Mouse (Mus musculus): ENCODE data around the gene Dmrtc2. TPM values are rescaled to one million over a fixed set of nuclear protein-coding genes. Genes with fewer than 3 reads are reported as not detected.

The Dmrtc2 gene
- polyA plus RNA-seq, 1 experiment: not detected

DNA sequence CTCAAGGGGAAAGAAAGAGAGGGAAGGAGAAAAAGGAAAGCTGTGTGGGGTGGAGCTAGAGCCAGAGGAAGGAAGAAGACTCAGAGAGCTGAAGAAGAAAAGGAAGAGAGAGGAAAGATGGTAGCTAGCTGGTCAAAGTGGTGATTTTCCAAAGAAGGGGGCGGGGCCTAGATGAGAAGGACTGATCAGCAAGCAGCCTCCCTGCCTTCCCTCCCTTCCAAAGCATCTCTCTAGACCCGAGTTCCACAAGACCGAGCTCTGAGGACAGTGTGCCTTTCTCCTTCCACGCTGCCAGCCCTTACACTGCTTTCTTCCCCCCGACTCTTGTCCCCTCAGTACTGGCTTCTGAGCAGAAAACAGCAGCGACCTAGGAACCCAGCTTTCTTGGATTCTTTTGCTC is 5.7 kb upstream of the Dmrtc2 start:
- H3K4me3 ChIP-seq (ENCODE audit: insufficient read depth, low read length): no peak overlapping the region
- no peak overlapping the region for H3K27ac ChIP-seq (ENCODE audit: insufficient read depth, low read depth, low read length)
- H3K4me1 ChIP-seq (ENCODE audit: control insufficient read depth, insufficient read depth, low read length): no peaks in the 10 kb centered on the region
- no peak for TF ChIP-seq POLR2A (IDR thresholded peaks at IDR 0.05; ENCODE audit: borderline replicate concordance, low read depth, low read length)
- TF ChIP-seq CTCF (IDR thresholded peaks at IDR 0.05; ENCODE audit: low read depth, low read length): no peak

DNA sequence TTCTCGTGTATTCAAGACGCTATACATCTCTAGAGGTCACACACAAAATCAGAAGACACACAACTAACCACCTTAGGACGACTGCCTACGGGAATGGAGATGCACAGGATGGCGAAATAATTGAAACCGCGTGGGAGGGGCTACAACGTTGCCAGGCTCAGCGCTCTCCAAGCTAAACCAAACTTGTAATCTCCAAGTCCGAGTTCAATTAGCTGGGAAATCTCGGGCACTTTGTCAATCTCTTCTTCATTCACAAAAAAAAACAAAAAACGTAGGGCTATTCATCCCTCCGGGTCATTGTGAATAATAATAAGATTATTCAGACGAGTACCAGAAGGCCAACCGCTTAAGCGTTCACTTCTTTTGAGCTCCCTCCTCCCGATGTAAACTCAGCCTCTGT is 777 bp upstream of the Dmrtc2 start:
- Histone ChIP-seq H3K27ac (ENCODE audit: insufficient read depth, low read depth, low read length) (no peak overlapping the region), H3K4me3 (ENCODE audit: insufficient read depth, low read length) (no peak overlapping the region)

GRCm38 (mm10) chr7:24877588-24877987 is 7.7 kb downstream of the Dmrtc2 start:
- Histone ChIP-seq H3K4me3 (ENCODE audit: insufficient read depth, low read length) (no peak overlapping the region), H3K27ac (ENCODE audit: insufficient read depth, low read depth, low read length) (no peak overlapping the region), H3K4me1 (ENCODE audit: control insufficient read depth, insufficient read depth, low read length) (no peaks in the 10 kb centered on the region)
- TF ChIP-seq POLR2A (IDR thresholded peaks at IDR 0.05; ENCODE audit: borderline replicate concordance, low read depth, low read length): no peak
- TF ChIP-seq CTCF (IDR thresholded peaks at IDR 0.05; ENCODE audit: low read depth, low read length): no peak

More for the DNA sequence above, 777 bp upstream of the Dmrtc2 start:
- no peak for TF ChIP-seq CTCF (IDR thresholded peaks at IDR 0.05; ENCODE audit: low read depth, low read length)
- no peak for TF ChIP-seq POLR2A (IDR thresholded peaks at IDR 0.05; ENCODE audit: borderline replicate concordance, low read depth, low read length)
- no peaks in the 10 kb centered on the region for H3K4me1 ChIP-seq (ENCODE audit: control insufficient read depth, insufficient read depth, low read length)

GRCm38 (mm10) chr7:24879620-24880019 is 9.8 kb downstream of the Dmrtc2 start:
- Histone ChIP-seq H3K27ac (ENCODE audit: insufficient read depth, low read depth, low read length) (no peak overlapping the region), H3K4me3 (ENCODE audit: insufficient read depth, low read length) (no peak overlapping the region), H3K4me1 (ENCODE audit: control insufficient read depth, insufficient read depth, low read length) (no peaks in the 10 kb centered on the region)
- TF ChIP-seq POLR2A (IDR thresholded peaks at IDR 0.05; ENCODE audit: borderline replicate concordance, low read depth, low read length) (no peak), CTCF (IDR thresholded peaks at IDR 0.05; ENCODE audit: low read depth, low read length) (no peak)

- H3K4me3 ChIP-seq (ENCODE audit: insufficient read depth, low read length): no peak overlapping the region
- TF ChIP-seq CTCF (IDR thresholded peaks at IDR 0.05; ENCODE audit: low read depth, low read length): no peak
- TF ChIP-seq POLR2A (IDR thresholded peaks at IDR 0.05; ENCODE audit: borderline replicate concordance, low read depth, low read length): no peak
- no peak overlapping the region for H3K27ac ChIP-seq (ENCODE audit: insufficient read depth, low read depth, low read length)
- H3K4me1 ChIP-seq (ENCODE audit: control insufficient read depth, insufficient read depth, low read length): 0 out of 2 replicates have a peak, but pooled peaks cover 4% of the 10 kb centered on the region
Measured at GRCm38 (mm10) chr7:24882416-24883199, 12.8 kb downstream of the Dmrtc2 start.

- 0 out of 2 replicates have a peak, but pooled peaks cover 4% of the 10 kb centered on the region for H3K4me1 ChIP-seq (ENCODE audit: control insufficient read depth, insufficient read depth, low read length)
- peak within 1 kb of the TSS; percentile 93 for H3K27ac ChIP-seq (ENCODE audit: insufficient read depth, low read depth, low read length)
- TF ChIP-seq POLR2A (IDR thresholded peaks at IDR 0.05; ENCODE audit: borderline replicate concordance, low read depth, low read length): no peak; the same call in 1 of the 2 replicates
- no peak for TF ChIP-seq CTCF (IDR thresholded peaks at IDR 0.05; ENCODE audit: low read depth, low read length)
- peak within 1 kb of the TSS; percentile 74 for H3K4me3 ChIP-seq (ENCODE audit: insufficient read depth, low read length)
Measured at GRCm38 (mm10) chr7:24883896-24884692, 14.2 kb downstream of the Dmrtc2 start, which contains the start of gene Rps19. TSS of gene Rps19 (plus strand) at chr7:24884371.

DNA sequence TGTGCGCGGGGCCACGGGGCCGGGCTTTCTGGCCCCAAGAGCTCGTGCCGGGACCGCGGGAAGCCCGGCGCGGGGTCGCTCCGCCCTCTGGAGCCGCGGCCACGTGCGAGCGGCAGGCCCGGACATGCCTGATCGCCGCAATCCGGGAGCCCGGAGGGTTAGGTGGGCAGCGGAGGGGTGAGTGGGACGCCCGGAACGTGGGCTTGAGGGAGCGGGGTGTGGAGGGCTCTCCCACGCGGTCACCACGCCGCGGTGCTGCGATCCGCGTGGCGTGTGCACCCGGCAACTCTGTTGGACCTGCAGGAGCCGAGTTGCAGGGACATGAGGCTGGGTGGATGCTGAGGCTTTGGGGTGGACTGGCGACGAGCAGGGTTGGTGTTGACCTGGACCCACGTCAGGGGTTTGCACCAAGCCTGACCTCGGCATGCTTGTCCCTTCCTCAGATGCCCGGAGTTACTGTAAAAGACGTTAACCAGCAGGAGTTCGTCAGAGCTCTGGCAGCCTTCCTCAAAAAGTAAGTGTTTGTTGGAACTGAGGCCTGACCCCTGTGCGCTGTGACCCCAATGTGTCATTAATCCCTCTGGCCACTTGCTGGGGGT is 14.9 kb downstream of the Dmrtc2 start:
- no peak for TF ChIP-seq CTCF (IDR thresholded peaks at IDR 0.05; ENCODE audit: low read depth, low read length)
- TF ChIP-seq POLR2A (IDR thresholded peaks at IDR 0.05; ENCODE audit: borderline replicate concordance, low read depth, low read length): 0 out of 2 replicates have a peak, but pooled peaks have one; percentile 37
- Histone ChIP-seq H3K4me1 (ENCODE audit: control insufficient read depth, insufficient read depth, low read length) (0 out of 2 replicates have a peak, but pooled peaks cover 4% of the 10 kb centered on the region), H3K4me3 (ENCODE audit: insufficient read depth, low read length) (peak overlapping the region; percentile 74), H3K27ac (ENCODE audit: insufficient read depth, low read depth, low read length) (peak overlapping the region; percentile 82)

- no peak for TF ChIP-seq CTCF (IDR thresholded peaks at IDR 0.05; ENCODE audit: low read depth, low read length)
- TF ChIP-seq POLR2A (IDR thresholded peaks at IDR 0.05; ENCODE audit: borderline replicate concordance, low read depth, low read length): no peak
- peak overlapping the region; percentile 74 for H3K4me3 ChIP-seq (ENCODE audit: insufficient read depth, low read length)
- 0 out of 2 replicates have a peak, but pooled peaks cover 4% of the 10 kb centered on the region for H3K4me1 ChIP-seq (ENCODE audit: control insufficient read depth, insufficient read depth, low read length)
- H3K27ac ChIP-seq (ENCODE audit: insufficient read depth, low read depth, low read length): peak overlapping the region; percentile 82
Measured at GRCm38 (mm10) chr7:24885468-24886307, 15.8 kb downstream of the Dmrtc2 start.

DNA sequence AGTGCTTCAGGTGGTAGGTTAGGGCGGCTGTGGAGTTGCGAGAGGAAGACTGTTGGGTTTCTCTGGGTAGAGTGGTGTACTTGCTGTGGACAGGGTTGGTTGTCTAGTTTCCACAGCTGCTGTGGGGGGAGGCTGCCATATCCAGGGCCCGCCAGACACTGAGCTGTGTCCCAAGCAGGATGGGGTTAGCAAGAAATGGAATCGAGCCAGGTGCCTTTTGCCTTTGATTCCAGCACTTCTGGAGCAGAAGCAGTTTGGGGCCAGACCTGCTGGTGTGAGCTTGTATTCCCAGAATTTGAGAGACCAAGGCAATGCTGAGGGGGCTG is 16.4 kb downstream of the Dmrtc2 start:
- no peak for TF ChIP-seq POLR2A (IDR thresholded peaks at IDR 0.05; ENCODE audit: borderline replicate concordance, low read depth, low read length)
- peak overlapping the region; percentile 82 for H3K27ac ChIP-seq (ENCODE audit: insufficient read depth, low read depth, low read length)
- peak overlapping the region; percentile 74 for H3K4me3 ChIP-seq (ENCODE audit: insufficient read depth, low read length)
- 0 out of 2 replicates have a peak, but pooled peaks cover 4% of the 10 kb centered on the region for H3K4me1 ChIP-seq (ENCODE audit: control insufficient read depth, insufficient read depth, low read length)
